Mouse (Mus musculus) erythroid progenitor cell, adult 5-6 weeks (primary cell): ENCODE results near the gene Ndufa4l2. TPM values are rescaled to one million over a fixed set of nuclear protein-coding genes. Genes with fewer than 3 reads are reported as not detected.

Experiments
- ATAC-seq: replicated peaks from 2 replicates; pipeline ENCODE4 v1.8.0; 2016; ENCODE audit warnings: moderate number of reproducible peaks, mild to moderate bottlenecking, moderate TSS enrichment, inconsistent platforms; ENCODE audit not compliant: poor library complexity, low FRiP score, severe bottlenecking
- total RNA-seq, 2 experiments: library from RNA; stranded (forward) in 1 of 2; stranded (reverse) in 1 of 2; fragments of 150-400 nt in 1 of 2; fragments of 186-747, 209-891 nt in 1 of 2; gene quantifications; 2 replicates each; pipeline versions ENCODE4 v1.2.3 to v1.2.4; 2015 to 2017; ENCODE audit warnings: low replicate concordance in 2 of 2

The Ndufa4l2 gene
- total RNA-seq, 2 experiments from 2014 or later = not detected

DNA sequence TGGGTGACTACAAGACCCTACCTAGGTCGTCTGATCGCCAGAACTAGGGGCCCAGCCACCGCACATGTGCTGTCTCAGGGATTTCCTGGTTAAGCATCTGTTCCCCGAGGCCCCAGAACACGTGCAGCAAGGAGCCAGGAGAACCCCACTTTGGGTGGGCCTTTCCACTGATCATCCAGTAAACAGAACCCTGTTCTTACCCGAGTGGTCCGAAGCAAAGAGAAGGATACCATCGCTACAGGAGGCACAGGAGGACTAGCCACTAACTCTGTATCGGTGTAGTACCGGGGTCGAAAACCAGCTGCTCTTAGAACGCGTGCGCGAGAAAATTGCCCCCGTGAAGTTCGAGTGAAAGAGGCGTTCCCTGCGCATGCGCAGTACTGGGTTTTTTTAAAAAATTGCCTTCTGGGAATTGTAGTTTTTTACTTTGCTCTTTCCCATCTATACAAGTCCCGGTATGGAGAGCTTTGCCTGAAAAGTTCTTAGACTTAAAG is 7.4 kb downstream of the Ndufa4l2 start, which contains the start of gene Shmt2:
Gene Shmt2 (minus strand): TSS at position 357 of the 494 bp plus-strand sequence.
- peak; percentile 57 for ATAC-seq

DNA sequence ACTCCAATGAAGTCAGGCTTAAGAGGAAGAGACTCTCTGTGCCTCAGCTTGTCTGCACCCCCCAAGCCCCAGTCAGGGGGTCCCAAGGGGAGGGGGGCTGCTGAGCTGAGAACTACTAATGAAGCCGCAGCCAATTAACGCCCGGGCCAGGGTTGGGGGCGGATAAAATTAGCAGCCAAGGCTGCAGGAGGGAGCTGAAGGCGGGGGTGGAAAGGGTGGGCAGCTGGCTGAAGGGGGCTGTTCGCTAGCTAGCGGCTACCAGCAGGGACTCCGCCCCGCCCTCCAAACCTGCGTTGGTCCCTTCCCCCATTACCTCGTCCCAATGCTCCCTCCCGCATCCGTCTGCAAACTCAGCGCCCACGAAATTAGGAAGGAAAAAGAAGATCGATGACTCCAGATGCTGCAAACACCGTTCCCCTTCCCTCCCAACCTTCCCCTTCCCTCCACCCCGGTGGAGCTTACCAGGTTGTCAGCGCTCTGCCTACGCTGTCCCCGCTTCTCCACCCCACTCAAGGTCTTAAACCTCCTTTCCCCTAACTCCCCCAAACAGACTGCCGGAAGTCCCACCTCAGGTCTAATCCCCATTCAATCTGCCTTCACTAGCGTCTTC is 10.0 kb downstream of the Ndufa4l2 start:
- no peak for ATAC-seq

DNA sequence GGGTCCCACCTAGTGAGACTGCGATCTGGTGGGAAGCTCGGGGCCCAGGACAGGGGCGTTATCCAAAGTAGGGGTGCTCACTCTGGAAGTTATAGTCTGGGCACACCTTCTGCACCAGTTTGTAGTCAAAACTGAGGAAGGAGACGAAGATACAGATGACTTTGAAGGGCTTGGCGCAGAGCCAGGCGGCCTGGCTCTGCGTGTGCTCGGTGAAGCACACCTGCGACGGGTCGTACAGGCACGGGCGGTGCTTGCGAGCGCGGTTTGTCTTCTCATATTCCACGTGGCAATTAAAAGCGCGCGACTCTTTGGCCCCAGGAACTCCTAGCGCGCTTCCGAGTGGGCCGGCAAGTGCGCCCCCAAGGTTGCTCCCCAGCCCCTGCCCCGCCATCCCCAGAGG is 11.3 kb downstream of the Ndufa4l2 start:
- ATAC-seq = no peak

DNA sequence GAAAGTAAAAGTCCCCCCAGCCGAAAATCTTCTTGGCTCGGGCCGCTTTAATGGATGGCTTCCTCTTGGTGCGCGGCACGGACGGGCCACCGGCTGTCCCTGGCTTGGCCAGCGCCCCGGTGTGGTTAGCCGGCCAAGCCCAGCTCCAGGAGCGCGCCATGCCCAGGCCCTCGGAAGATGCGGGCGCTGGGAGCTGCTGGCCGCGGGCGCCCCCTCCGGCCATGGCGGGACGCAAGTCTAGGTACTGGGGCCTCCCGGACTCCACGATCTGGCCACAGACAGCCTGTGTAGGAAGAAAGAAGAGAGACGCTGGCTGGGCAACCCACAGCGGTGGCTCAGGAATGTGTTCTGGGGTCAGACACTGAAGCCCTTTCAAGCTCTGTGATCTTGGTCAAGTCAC is 11.9 kb downstream of the Ndufa4l2 start:
- ATAC-seq = no peak

DNA sequence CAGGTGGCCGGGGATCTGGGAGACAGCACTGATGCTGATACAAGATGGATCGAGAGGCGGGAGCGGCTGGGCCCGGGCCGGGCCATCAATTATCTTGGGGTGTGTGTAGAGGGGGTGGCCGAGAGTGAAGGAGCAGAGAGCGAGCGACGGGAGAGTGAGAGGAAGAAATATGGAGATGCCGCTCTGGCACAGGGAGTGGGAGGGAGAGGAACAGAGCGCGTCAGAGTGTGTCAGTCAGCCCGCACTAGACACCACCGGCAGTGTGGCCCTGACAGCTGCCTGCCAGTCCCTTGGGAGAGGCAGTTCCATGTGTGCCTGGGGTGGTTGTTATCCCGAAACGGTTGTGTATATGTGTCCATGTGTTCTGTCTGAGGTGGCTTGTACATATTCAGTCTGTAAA is 12.7 kb downstream of the Ndufa4l2 start:
- no peak for ATAC-seq

DNA sequence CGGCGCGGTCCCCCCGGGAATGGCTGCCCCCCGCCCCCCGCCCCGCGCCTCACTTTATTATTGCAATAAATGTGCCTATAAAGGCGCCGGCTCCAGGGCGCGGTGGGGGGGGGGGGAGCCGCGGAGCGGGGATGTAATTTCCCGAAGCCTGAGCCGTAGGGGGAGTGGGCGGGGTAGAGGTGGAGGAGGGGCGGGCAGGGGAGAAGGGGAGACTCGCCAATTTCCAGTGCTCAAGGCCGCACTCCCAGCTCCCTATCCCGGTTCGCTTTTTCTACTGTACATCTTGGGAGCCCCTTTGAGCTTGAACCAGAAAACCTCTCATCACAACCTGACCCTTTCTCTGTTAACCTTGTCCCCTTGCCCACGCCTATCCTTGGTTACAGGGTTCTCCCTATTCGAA is 16.2 kb downstream of the Ndufa4l2 start:
- ATAC-seq = no peak

DNA sequence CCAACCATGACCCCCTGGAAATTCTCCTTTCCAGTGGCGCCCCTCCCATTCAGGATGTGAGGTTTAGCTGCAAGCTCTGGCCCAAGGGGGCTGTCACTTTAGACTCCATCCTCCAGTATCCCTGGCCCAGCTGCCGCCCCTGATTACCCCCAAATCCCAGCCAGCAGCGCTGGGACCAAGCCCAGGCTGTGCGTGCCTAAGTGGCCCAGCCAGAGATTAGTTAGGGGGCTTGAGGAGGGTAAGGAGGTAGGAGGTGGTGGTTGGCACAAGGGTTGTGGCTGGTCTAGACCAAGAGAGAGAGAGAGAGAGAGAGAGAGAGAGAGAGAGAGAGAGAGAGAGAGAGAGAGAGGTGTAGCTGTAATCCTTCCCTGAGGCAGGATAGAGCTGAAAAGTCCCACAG is 16.8 kb downstream of the Ndufa4l2 start:
- no peak for ATAC-seq

DNA sequence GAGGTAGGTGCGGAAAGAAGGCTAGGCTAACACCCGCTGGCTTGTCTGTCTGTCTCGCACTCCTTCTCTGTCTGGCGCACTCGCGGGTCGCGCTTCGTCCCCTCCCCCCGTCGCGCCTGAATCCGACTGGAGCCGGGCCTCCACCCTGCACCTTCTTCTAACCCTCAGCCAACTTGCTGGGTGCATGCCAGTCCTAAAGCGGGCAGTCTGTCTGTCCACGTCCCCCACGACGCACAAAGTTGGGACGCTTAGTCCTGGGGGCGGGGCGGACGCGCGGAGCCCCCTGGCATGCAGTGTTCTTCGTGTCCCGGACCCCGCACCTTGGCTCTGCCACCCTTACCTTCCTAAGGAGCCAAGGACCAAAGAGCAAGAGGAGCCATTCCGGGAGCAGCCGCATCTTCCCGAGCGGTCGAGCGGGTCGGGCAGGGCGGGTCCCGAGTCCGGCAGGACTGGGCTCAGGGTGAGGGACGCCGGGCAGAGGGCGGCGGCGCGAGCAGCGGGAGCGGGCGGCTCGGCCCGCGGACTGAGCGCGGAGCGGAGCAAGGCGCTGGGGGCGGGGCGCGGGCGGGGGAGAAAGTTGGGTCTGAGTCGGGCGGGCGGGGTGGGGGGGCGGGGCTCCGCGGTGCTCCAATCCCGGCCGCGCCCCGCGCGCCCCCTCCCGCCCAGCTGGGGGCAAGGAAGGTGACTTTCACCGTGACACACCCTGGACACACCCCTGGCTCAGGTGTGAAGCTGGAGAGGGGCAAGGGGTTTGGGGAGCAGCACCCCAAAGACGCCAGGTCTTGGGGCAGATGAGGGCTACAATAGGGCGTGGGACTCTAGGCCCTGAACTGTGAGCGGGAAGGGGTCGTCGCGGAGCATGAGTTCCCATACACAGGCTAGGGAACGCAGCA is 19.5 kb downstream of the Ndufa4l2 start, which contains the start of gene Nxph4:
Gene Nxph4 (minus strand): TSS at position 524 of the 893 bp plus-strand sequence.
- no peak for ATAC-seq

DNA sequence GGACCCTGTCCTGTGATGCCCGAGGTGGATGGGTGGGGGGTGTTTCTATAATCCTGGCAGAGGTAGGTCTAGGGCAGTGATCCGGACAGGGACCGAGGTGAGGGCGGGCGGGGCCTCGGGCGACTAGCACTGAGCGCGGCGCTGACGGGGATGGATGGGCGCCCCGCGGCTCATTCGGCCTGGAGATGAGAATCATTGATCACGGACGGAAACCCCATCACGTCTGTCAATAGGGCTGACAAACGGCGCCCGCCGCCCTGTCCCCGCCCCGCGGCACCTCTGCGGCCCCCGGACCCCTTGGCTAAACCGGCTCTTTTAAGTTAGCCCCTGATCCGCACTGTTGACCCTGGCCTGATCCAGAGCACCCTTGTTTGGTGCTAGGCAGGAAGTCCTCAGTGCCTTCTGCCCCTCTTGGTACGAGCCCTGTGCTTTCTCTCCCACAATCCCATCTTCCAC is 20.2 kb downstream of the Ndufa4l2 start:
- no peak for ATAC-seq

DNA sequence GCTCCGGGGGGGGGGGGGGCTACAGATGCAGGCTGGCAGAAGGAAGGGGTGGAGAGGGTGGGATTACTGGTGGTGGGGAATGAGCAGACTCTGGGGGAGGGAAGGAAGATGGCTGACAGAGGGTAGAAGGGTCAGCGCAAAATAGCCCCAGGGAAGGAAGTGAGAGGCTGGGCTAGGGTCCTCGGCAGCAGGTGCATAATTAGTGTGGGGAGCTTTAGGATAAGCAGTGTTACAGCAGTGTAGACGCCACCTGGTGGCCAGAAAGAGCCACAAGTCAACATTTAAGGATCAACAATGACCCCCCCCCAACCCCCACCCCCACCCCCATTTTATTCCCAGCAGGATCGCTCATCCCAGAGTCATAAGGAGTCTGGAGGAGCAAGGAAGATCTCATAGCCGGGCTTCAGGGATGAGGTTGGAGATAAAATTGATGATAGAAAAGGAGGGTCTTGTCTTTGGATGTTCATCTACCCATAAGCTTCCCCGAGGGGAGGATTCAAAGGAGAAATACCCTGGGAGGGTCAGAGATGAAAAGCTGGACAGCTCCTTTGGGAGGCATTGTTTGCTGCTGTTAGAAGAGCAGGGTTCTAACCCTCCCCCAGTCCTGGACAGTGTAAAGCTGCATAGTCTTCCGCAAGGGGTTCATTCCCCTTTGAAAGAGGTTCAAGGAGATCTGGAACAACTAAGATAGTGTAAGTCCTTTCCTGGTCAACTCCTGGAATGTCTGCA is 22.0 kb downstream of the Ndufa4l2 start:
- ATAC-seq = no peak

DNA sequence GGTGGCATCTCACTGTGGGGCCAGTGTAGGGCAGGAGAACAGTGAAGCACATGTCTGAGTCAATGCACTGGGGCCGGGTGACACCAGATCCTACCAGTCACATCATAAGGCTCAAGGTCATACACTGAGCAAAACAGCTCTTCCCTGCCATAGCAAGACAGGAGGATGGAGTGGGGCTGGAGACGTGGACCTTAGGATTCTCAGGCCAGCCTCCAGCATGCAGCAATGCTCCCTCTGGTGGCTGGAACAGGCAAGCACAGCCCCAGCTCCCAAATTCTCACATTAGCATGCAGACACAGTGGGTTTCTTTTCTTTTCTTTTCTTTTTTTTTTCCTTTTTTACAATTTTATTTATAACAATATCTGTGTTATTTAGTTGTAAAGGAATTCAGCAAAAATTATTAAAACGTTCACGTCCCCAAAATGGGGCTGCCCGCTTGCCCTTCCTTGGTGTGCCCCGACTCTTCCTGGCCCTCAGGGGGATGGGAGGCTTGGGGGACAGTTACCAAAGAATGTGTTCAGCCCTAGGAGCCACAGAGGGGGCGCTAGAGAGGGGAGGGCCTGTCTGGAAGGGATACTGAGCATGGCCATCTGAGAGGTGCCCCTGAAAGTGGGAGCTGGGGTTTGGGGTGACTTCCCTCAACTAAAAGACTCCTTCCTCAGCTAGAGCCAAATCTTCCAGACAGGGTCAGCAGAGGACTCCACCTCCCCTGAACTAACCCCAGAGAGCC is 23.3 kb downstream of the Ndufa4l2 start:
- ATAC-seq = peak; percentile 75

DNA sequence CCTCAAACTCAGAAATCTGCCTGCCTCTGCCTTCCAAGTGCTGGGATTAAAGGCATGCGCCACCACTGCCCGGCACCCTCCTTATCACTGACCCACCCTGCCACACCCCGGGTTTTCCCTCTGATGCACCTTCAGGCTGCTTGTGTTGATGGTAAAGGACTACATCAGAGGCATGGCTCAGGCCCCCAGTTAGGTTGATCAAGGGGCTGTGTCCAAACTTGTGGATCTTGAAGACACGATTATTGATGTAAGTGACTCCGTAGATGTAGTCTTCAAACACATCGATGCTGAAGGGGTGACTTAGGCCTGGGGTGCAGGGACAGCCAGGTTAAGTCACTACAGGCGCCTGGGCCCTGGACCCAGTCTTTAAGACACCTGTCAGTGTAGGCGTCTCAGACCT is 26.7 kb downstream of the Ndufa4l2 start:
- ATAC-seq = no peak

DNA sequence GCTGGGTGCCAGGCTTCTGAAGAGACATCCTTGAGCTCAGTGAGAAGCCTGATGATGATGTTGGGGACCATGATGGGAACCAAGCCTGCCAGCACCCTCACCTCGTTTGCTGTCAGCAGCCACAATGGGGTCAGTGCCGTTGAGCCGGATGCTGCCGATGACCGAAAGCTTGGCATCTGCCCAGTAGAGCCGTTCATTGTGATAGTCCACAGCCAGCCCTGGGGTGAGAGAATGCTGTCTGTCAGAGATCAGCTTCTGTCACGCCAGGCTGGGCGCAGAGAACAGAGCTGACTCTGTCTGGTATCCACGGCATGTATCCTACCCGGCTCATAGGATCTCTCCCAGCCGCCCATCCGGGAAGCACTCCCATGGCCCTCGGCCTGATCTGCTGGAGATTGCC is 27.3 kb downstream of the Ndufa4l2 start:
- ATAC-seq = no peak

DNA sequence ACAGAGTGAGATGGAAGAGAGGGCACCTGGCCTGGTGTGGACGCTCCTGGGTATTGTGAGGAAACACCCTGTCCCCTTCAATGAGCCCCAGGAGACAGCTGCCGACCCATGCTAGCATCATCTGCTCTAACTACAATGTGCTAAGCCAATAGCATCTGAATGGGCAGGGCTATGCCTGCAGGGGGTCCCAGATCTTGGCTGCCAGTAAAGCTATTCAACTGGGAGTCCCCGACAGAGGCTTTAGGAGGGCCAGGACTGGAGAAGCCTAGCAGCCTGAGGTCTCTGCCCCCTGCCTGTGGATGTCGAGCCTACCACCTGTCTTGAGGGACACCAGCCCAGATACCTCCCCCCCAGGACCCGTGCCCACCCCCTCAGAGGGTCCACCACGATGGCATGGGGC is 28.0 kb downstream of the Ndufa4l2 start:
- ATAC-seq = no peak

DNA sequence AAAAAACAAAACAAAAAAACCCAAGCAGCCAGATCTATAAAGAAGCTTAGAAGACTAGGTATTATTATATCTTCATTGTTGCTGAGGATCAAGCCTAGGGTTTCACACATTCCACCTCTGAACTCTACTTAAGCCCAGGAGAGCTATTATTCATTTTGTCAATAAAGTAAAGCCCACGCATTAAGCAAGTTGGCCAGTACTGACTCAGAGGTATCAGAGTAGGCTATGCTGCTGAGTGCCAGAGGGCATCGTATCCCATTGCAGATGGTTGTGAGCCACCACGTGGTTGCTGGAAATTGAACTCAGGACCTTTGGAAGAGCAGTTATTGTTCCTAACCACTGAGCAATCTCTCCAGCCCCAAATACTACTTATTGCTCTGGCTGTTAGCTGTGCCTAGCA is 29.1 kb downstream of the Ndufa4l2 start:
- no peak for ATAC-seq

DNA sequence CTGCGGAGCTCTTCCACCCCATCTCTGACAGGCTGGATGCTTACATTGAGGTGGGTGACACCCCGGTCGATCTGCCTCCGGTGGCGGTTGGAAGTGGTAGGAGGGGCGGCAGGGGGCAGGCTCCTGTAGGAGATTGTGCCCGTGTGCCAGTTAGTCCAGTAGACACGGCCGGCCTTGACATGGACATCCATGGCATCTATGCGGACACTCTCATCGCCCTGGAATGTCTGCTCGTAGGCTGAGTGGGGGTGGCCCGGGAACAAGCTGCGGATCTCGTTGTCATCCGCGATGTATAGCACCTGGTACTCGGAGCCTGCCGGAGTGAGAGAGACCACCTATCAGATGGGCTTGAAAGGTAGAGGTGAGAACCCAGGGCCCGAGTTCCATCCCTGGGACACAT is 29.6 kb downstream of the Ndufa4l2 start:
- ATAC-seq = no peak

DNA sequence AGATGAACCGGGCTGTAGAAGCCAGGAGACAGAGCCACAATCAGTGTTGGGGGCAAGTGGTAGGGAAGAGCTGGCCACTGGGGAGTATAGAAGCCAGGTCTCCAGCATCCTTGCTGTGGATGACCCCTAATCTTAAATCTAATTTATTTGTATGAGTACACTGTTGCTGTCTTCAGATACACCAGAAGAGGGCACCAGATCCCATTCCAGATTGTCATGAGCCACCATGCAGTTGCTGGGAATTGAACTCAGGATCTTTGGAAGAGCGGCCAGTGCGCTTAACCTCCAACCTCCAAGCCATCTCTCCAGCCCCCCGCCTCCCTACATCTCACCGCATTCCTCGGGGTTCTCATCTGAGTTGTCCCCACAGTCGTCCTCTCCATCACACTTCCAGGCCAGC is 31.7 kb downstream of the Ndufa4l2 start:
- no peak for ATAC-seq

DNA sequence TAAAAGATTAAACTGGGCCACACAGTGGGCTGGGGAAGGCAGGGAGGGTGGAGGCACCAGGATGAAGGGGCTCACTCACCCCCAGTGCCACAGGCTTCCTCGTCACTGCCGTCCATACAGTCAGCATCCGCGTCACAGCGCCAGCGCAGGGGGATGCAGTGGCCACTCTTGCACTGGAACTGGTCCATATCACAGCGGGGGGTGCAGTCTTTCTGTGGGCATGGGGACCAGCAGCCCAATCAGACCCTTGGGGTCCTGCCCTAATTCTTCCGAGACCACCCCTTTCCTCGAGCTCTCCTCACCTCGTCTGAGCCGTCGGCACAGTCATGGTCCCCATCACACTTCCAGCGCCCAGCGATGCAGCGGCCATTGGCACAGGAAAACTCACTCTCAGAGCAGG is 33.5 kb downstream of the Ndufa4l2 start:
- no peak for ATAC-seq

DNA sequence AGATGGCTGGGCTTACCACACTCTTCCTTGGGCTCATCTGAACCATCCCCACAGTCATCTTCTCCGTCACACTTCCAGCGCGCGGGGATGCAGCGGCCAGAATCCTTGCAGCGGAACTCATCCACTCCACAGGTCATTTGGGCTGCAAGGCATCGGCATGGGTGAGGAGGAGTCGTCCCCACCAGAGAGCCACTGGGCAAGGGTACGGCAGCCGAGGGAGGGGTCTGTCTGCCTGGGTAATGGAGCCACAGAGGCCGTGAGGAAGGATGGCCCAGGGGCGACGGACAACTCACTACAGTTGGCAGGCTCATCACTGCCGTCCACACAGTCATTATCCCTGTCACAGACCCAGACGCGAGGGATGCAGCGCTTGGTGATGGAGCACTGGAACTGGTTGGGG is 35.1 kb downstream of the Ndufa4l2 start:
- ATAC-seq = no peak

DNA sequence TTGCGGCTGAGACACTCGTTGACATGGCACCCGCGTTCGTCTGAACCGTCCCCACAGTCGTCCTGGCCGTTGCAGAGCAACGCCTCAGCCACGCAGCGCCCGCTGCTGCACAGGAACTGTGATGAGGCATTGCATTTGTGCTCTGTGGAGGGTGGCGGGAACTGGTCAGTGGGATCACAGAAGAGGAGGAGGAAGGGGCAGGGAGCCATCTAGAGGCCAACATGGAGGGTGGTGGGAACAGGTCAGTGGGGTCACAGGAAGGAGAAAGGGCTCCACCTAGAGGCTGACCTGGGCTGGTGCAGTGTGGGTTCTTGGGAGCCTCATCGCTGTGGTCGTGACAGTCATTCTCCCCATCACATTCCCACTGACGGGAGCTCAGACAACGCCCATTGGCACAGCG is 40.9 kb downstream of the Ndufa4l2 start:
- ATAC-seq = peak; percentile 41; the same call in 1 of the 2 replicates
